29 mouse cellular contexts compared by ENCODE assay signal in genomic region chr6:36507008-36507663, GRCm38 (mm10).
DNase-seq lines count a peak whose midpoint lies in the region; ATAC-seq and TF ChIP-seq lines count a peak whose summit lies in the region.
"Had no signal": no experiment of that assay in that cellular context is flagged by ENCODE, and none has a peak within 500 bp of the region (broad histone marks: within the 10 kb centered on the region; RNA-seq: fewer than 3 reads in every experiment).

No protein-coding gene starts in this region.

- DNase-seq in embryo, embryonic 11 days: peak; percentile 10
- DNase-seq in embryo, embryonic 10 days (ENCODE audit: low spot score): no peak
- no peak for DNase-seq in heart, postnatal 36 days
- DNase-seq in lung, postnatal 0 days (ENCODE audit: low spot score): peak; percentile 10
- no peak for DNase-seq in lung, postnatal 25 days (ENCODE audit: low spot score)
- no peak for DNase-seq in layer of hippocampus, adult 11-12 months (ENCODE audit: low spot score)
- DNase-seq: adrenal gland, adult 2 months; cerebellum, adult 18-20 months; cerebellum, postnatal 25 days; gastrocnemius, postnatal 14 days; kidney, adult 2 months; layer of hippocampus, adult 9-11 months; liver; thymus, adult 18-20 months; thymus, postnatal 36 days had no signal

- peak overlapping the region; percentile 46 for H3K4me2 ChIP-seq in heart, embryonic 13.5 days
- H3K4me2 ChIP-seq in lung, postnatal 0 days (replicated peaks; ENCODE audit: low read depth, low read length): no peak overlapping the region
- H3K4me2 ChIP-seq in heart, embryonic 16.5 days (ENCODE audit: low read depth, low read length): no peak overlapping the region
- H3K4me2 ChIP-seq: hindbrain, embryonic 14.5 days; liver, embryonic 15.5 days; lung, embryonic 15.5 days had no signal

- H3K9me3 ChIP-seq in heart, embryonic 13.5 days: no peaks in the 10 kb centered on the region
- H3K9me3 ChIP-seq in lung, postnatal 0 days (ENCODE audit: low read length): no peaks in the 10 kb centered on the region
- no peaks in the 10 kb centered on the region for H3K9me3 ChIP-seq in heart, embryonic 16.5 days (replicated peaks; ENCODE audit: control insufficient read depth, low read length)
- H3K9me3 ChIP-seq: embryonic facial prominence, embryonic 10.5 days; G1E; liver, embryonic 15.5 days; lung, embryonic 15.5 days; midbrain, embryonic 10.5 days had no signal

- no peaks in the 10 kb centered on the region for H3K36me3 ChIP-seq in heart, embryonic 13.5 days
- no peaks in the 10 kb centered on the region for H3K36me3 ChIP-seq in lung, postnatal 0 days (ENCODE audit: insufficient read depth, low read length)
- H3K36me3 ChIP-seq in heart, embryonic 16.5 days (ENCODE audit: control insufficient read depth, insufficient read depth): no peaks in the 10 kb centered on the region
- H3K36me3 ChIP-seq: embryonic facial prominence, embryonic 10.5 days; G1E; liver, embryonic 15.5 days; lung, embryonic 15.5 days; midbrain, embryonic 10.5 days had no signal

- 0 out of 2 replicates have a peak overlapping the region, but pooled peaks have one; percentile 56 for H3K9ac ChIP-seq in heart, embryonic 13.5 days
- no peak overlapping the region for H3K9ac ChIP-seq in lung, postnatal 0 days (replicated peaks; ENCODE audit: low read depth)
- peak overlapping the region; percentile 26; the same call in 1 of the 2 replicates for H3K9ac ChIP-seq in heart, embryonic 16.5 days (ENCODE audit: low read length)
- H3K9ac ChIP-seq: hindbrain, embryonic 14.5 days; liver, embryonic 15.5 days; lung, embryonic 15.5 days had no signal

- H3K4me1 ChIP-seq in heart, embryonic 13.5 days: peaks cover 23% of the 10 kb centered on the region
- no peaks in the 10 kb centered on the region for H3K4me1 ChIP-seq in lung, postnatal 0 days (ENCODE audit: insufficient read depth, low read depth, low read length)
- peaks cover 13% of the 10 kb centered on the region; the same call in 1 of the 2 replicates for H3K4me1 ChIP-seq in heart, embryonic 16.5 days (ENCODE audit: control insufficient read depth, insufficient read depth, low read length)
- H3K4me1 ChIP-seq: embryonic facial prominence, embryonic 10.5 days; liver, embryonic 15.5 days had no signal

- intact Hi-C loops in heart, postnatal 36 days (cut with DNase I): loop anchor here (5.0 kb wide), 2 partner anchors 50 to 110 kb away; no protein-coding TSS in a partner anchor

- no peaks in the 10 kb centered on the region for H3K27me3 ChIP-seq in heart, embryonic 13.5 days (replicated peaks)
- H3K27me3 ChIP-seq in lung, postnatal 0 days (replicated peaks; ENCODE audit: insufficient read depth, low read length): no peaks in the 10 kb centered on the region
- no peaks in the 10 kb centered on the region for H3K27me3 ChIP-seq in heart, embryonic 16.5 days (ENCODE audit: control insufficient read depth, insufficient read depth, low read length)
- H3K27me3 ChIP-seq: liver, embryonic 15.5 days; lung, embryonic 15.5 days; Patski had no signal

- ATAC-seq in heart, embryonic 13.5 days (ENCODE audit: extremely low read depth, insufficient number of reproducible peaks, low FRiP score, low TSS enrichment): no peak
- ATAC-seq in lung, postnatal 0 days: 0 out of 2 replicates have a peak, but pooled peaks have one; percentile 43
- no peak for ATAC-seq in heart, embryonic 16.5 days (replicated peaks; ENCODE audit: extremely low read depth, insufficient read depth, low FRiP score)
- ATAC-seq: forebrain, embryonic 16.5 days; inflammation-experienced regulatory T-cells, adult 6 months; midbrain, embryonic 16.5 days; Patski had no signal

- no peak overlapping the region for H3K4me3 ChIP-seq in heart, embryonic 13.5 days
- no peak overlapping the region for H3K4me3 ChIP-seq in lung, postnatal 0 days (ENCODE audit: low read depth, low read length)
- no peak overlapping the region for H3K4me3 ChIP-seq in heart, embryonic 16.5 days (ENCODE audit: low read length)
- H3K4me3 ChIP-seq: embryonic facial prominence, embryonic 10.5 days; liver, embryonic 15.5 days; lung, embryonic 15.5 days; midbrain, embryonic 10.5 days; myocyte had no signal

- TF ChIP-seq CTCF in lung, postnatal 0 days (IDR thresholded peaks at IDR 0.05): no peak

- H3K27ac ChIP-seq in heart, embryonic 13.5 days (replicated peaks): peak overlapping the region; percentile 98
- no peak overlapping the region for H3K27ac ChIP-seq in lung, postnatal 0 days (ENCODE audit: low read length)
- H3K27ac ChIP-seq in heart, embryonic 16.5 days (ENCODE audit: low read length): peak overlapping the region; percentile 95
- H3K27ac ChIP-seq: embryonic facial prominence, embryonic 10.5 days; liver, embryonic 15.5 days; lung, embryonic 15.5 days; macrophage; midbrain, embryonic 10.5 days had no signal

- WGBS in heart, embryonic 13.5 days: 65% methylated on average over 7 of the region's 7 CpGs
- 74% methylated on average over 7 of the region's 7 CpGs for WGBS in lung, postnatal 0 days
- 60% methylated on average over 7 of the region's 7 CpGs for WGBS in heart, embryonic 16.5 days

- no peak for TF ChIP-seq EP300 in lung, postnatal 0 days (IDR thresholded peaks at IDR 0.05)

Comparison
In these comparisons a context has a peak if more than half of its experiments do, and no peak if none do; other contexts are left out.
1. DNase-seq: peak in embryo, embryonic 11 days (single experiment) and lung, postnatal 0 days (single experiment); none in embryo, embryonic 10 days (single experiment), heart, postnatal 36 days (0 of 2), lung, postnatal 25 days (single experiment) and layer of hippocampus, adult 11-12 months (single experiment).